Comparison of ENCODE assay signal across 8 mouse cellular contexts in genomic region chr11:120783426-120784063, GRCm38 (mm10). TPM values are rescaled to one million over a fixed set of nuclear protein-coding genes. Genes with fewer than 3 reads are reported as not detected.
DNase-seq lines count a peak whose midpoint lies in the region; ATAC-seq lines count a peak whose summit lies in the region.

No protein-coding gene starts in this region.

- H3K27me3 ChIP-seq in heart, embryonic 14.5 days (ENCODE audit: control insufficient read depth, insufficient read depth, low read length) = no peaks in the 10 kb centered on the region
- no peaks in the 10 kb centered on the region for H3K27me3 ChIP-seq in forebrain, embryonic 14.5 days (replicated peaks; ENCODE audit: control insufficient read depth, insufficient read depth, low read length)
- H3K27me3 ChIP-seq in liver, embryonic 11.5 days (replicated peaks; ENCODE audit: control insufficient read depth, insufficient read depth, low read length) = no peaks in the 10 kb centered on the region
- no peaks in the 10 kb centered on the region for H3K27me3 ChIP-seq in stomach, embryonic 16.5 days (ENCODE audit: control insufficient read depth, insufficient read depth, low read length)

- WGBS in heart, embryonic 14.5 days = 2% methylated on average over 42 of the region's 42 CpGs
- WGBS in forebrain, embryonic 14.5 days = 2% methylated on average over 42 of the region's 42 CpGs
- 2% methylated on average over 42 of the region's 42 CpGs for WGBS in liver, embryonic 11.5 days
- WGBS in stomach, embryonic 16.5 days = 2% methylated on average over 42 of the region's 42 CpGs

- peak overlapping the region; percentile 94 for H3K9ac ChIP-seq in heart, embryonic 14.5 days (ENCODE audit: low read length)
- peak overlapping the region; percentile 91 for H3K9ac ChIP-seq in forebrain, embryonic 14.5 days (ENCODE audit: low read length)
- peak overlapping the region; percentile 96 for H3K9ac ChIP-seq in liver, embryonic 11.5 days (ENCODE audit: low read depth, low read length)
- peak overlapping the region; percentile 89 for H3K9ac ChIP-seq in stomach, embryonic 16.5 days (ENCODE audit: low read length)

- H3K27ac ChIP-seq in heart, embryonic 14.5 days (replicated peaks in 1 of 2; ENCODE audit: control insufficient read depth in 1 of 2, insufficient read depth in 1 of 2, low read depth in 2 of 2, low read length in 2 of 2) = peak overlapping the region in 1 of 2 experiments; percentile 69; a peak in 2 of 4 replicates
- H3K27ac ChIP-seq in forebrain, embryonic 14.5 days (ENCODE audit: low read depth, low read length) = peak overlapping the region; percentile 66
- peak overlapping the region; percentile 89 for H3K27ac ChIP-seq in liver, embryonic 11.5 days (ENCODE audit: low read depth, low read length)
- H3K27ac ChIP-seq in stomach, embryonic 16.5 days (ENCODE audit: low read length) = peak overlapping the region; percentile 68

- H3K36me3 ChIP-seq in heart, embryonic 14.5 days (ENCODE audit: control insufficient read depth, insufficient read depth, low read length) = peaks cover 43% of the 10 kb centered on the region
- H3K36me3 ChIP-seq in forebrain, embryonic 14.5 days (ENCODE audit: control insufficient read depth, insufficient read depth, low read length) = peaks cover 50% of the 10 kb centered on the region
- peaks cover 21% of the 10 kb centered on the region; the same call in 1 of the 2 replicates for H3K36me3 ChIP-seq in liver, embryonic 11.5 days (ENCODE audit: control insufficient read depth, insufficient read depth, low read length)
- peaks cover 5% of the 10 kb centered on the region; the same call in 1 of the 2 replicates for H3K36me3 ChIP-seq in stomach, embryonic 16.5 days (ENCODE audit: control insufficient read depth, insufficient read depth, low read length)

- ATAC-seq in heart, embryonic 14.5 days (ENCODE audit: insufficient number of reproducible peaks, insufficient read depth, low FRiP score, low read depth) = no peak
- ATAC-seq in forebrain, embryonic 14.5 days = peak; percentile 44; the same call in 1 of the 2 replicates
- no peak for ATAC-seq in liver, embryonic 11.5 days (replicated peaks; ENCODE audit: low FRiP score)
- ATAC-seq in stomach, embryonic 16.5 days (ENCODE audit: insufficient read depth, low FRiP score) = peak; percentile 3; the same call in 1 of the 2 replicates

- DNase-seq in heart, postnatal 10 days = no peak
- DNase-seq in R1 (ENCODE audit: low read depth, low spot score) = peak; percentile 32
- DNase-seq in forebrain, embryonic 14.5 days (ENCODE audit: low spot score) = no peak
- DNase-seq in liver, embryonic 11.5 days (ENCODE audit: low spot score) = no peak
- no peak for DNase-seq in embryo, embryonic 11 days
- DNase-seq in B cell, adult 2 months = no peak

- H3K9me3 ChIP-seq in heart, embryonic 14.5 days (ENCODE audit: control insufficient read depth, low read length) = no peaks in the 10 kb centered on the region
- no peaks in the 10 kb centered on the region for H3K9me3 ChIP-seq in forebrain, embryonic 14.5 days (replicated peaks; ENCODE audit: control insufficient read depth, low read length)
- H3K9me3 ChIP-seq in liver, embryonic 11.5 days (ENCODE audit: control insufficient read depth, low read length) = no peaks in the 10 kb centered on the region
- H3K9me3 ChIP-seq in stomach, embryonic 16.5 days (replicated peaks; ENCODE audit: control insufficient read depth, low read length) = no peaks in the 10 kb centered on the region

- intact Hi-C loops in heart, postnatal 10 days (cut with DNase I) = no loop called here

- peak overlapping the region; percentile 89 for H3K4me2 ChIP-seq in heart, embryonic 14.5 days (ENCODE audit: low read length)
- peak overlapping the region; percentile 97 for H3K4me2 ChIP-seq in forebrain, embryonic 14.5 days (ENCODE audit: low read length)
- H3K4me2 ChIP-seq in liver, embryonic 11.5 days = peak overlapping the region; percentile 95
- H3K4me2 ChIP-seq in stomach, embryonic 16.5 days (ENCODE audit: low read depth, low read length) = peak overlapping the region; percentile 89

- H3K4me1 ChIP-seq in heart, embryonic 14.5 days (ENCODE audit: control insufficient read depth in 2 of 2, insufficient read depth in 2 of 2, low read length in 2 of 2) = peaks cover 11 to 12% of the 10 kb centered on the region in 2 experiments
- H3K4me1 ChIP-seq in forebrain, embryonic 14.5 days (ENCODE audit: control insufficient read depth, insufficient read depth, low read length) = peaks cover 11% of the 10 kb centered on the region
- peaks cover 18% of the 10 kb centered on the region for H3K4me1 ChIP-seq in liver, embryonic 11.5 days (replicated peaks; ENCODE audit: control insufficient read depth, insufficient read depth, low read length)
- H3K4me1 ChIP-seq in stomach, embryonic 16.5 days (ENCODE audit: control insufficient read depth, insufficient read depth, low read length) = peaks cover 14% of the 10 kb centered on the region

- H3K4me3 ChIP-seq in heart, embryonic 14.5 days (ENCODE audit: control insufficient read depth in 1 of 2, insufficient read depth in 1 of 2, low read depth in 1 of 2, low read length in 2 of 2) = peak overlapping the region; percentile 81 to 98
- H3K4me3 ChIP-seq in forebrain, embryonic 14.5 days (ENCODE audit: low read depth, low read length) = peak overlapping the region; percentile 94
- peak overlapping the region; percentile 97 for H3K4me3 ChIP-seq in liver, embryonic 11.5 days (ENCODE audit: low read depth, low read length)
- peak overlapping the region; percentile 79 for H3K4me3 ChIP-seq in stomach, embryonic 16.5 days (replicated peaks; ENCODE audit: low read length)

RNA-seq across cellular contexts. Expression of gene Rfng, which starts 0.5 kb away (rescaled TPM):
- 16.0 and 16.7 TPM in 2 replicates for polyA plus RNA-seq in heart, embryonic 14.5 days (2014; fragmentation: Nextera tagmentation; extraction: Ambion mirVana)
- 10 to 100 TPM; 12.2 to 12.5 TPM for total RNA-seq in heart, postnatal 10 days (2021)
- 39.4 and 64.8 TPM in 2 replicates for polyA plus RNA-seq in forebrain, embryonic 14.5 days (2014; fragmentation: Nextera tagmentation; extraction: Ambion mirVana)
- polyA plus RNA-seq in liver, embryonic 11.5 days (2014; fragmentation: Nextera tagmentation; extraction: Ambion mirVana) = 30.3 and 33.4 TPM in 2 replicates
- 41.1 and 43.8 TPM in 2 replicates for polyA plus RNA-seq in stomach, embryonic 16.5 days (2015; fragmentation: Nextera tagmentation; extraction: Ambion mirVana)

RNA-seq across cellular contexts. Expression of gene Gps1, which starts 0.5 kb away (rescaled TPM):
- polyA plus RNA-seq in heart, embryonic 14.5 days (2014; fragmentation: Nextera tagmentation; extraction: Ambion mirVana) = 138 and 151 TPM in 2 replicates
- total RNA-seq in heart, postnatal 10 days (2021) = 10 to 100 TPM; 61.7 to 69.1 TPM
- 348 and 350 TPM in 2 replicates for polyA plus RNA-seq in forebrain, embryonic 14.5 days (2014; fragmentation: Nextera tagmentation; extraction: Ambion mirVana)
- polyA plus RNA-seq in liver, embryonic 11.5 days (2014; fragmentation: Nextera tagmentation; extraction: Ambion mirVana) = 209 and 210 TPM in 2 replicates
- 166 and 167 TPM in 2 replicates for polyA plus RNA-seq in stomach, embryonic 16.5 days (2015; fragmentation: Nextera tagmentation; extraction: Ambion mirVana)

RNA-seq across cellular contexts. Expression of gene Dus1l, which starts 12.7 kb away (rescaled TPM):
- 43.6 and 44.5 TPM in 2 replicates for polyA plus RNA-seq in heart, embryonic 14.5 days (2014; fragmentation: Nextera tagmentation; extraction: Ambion mirVana)
- 10 to 100 TPM; 33.1 to 34.8 TPM for total RNA-seq in heart, postnatal 10 days (2021)
- polyA plus RNA-seq in forebrain, embryonic 14.5 days (2014; fragmentation: Nextera tagmentation; extraction: Ambion mirVana) = 53.5 and 58.6 TPM in 2 replicates
- 132 and 139 TPM in 2 replicates for polyA plus RNA-seq in liver, embryonic 11.5 days (2014; fragmentation: Nextera tagmentation; extraction: Ambion mirVana)
- polyA plus RNA-seq in stomach, embryonic 16.5 days (2015; fragmentation: Nextera tagmentation; extraction: Ambion mirVana) = 60.6 and 69.3 TPM in 2 replicates

RNA-seq across cellular contexts. Expression of gene Hmga1b, which starts 21.0 kb away (rescaled TPM):
- 1.9 and 2.9 TPM in 2 replicates for polyA plus RNA-seq in heart, embryonic 14.5 days (2014; fragmentation: Nextera tagmentation; extraction: Ambion mirVana)
- total RNA-seq in heart, postnatal 10 days (2021) = 10 to 100 TPM; 20.1 to 21.0 TPM
- 3.8 and 3.9 TPM in 2 replicates for polyA plus RNA-seq in forebrain, embryonic 14.5 days (2014; fragmentation: Nextera tagmentation; extraction: Ambion mirVana)
- polyA plus RNA-seq in liver, embryonic 11.5 days (2014; fragmentation: Nextera tagmentation; extraction: Ambion mirVana) = 11.4 and 17.5 TPM in 2 replicates
- polyA plus RNA-seq in stomach, embryonic 16.5 days (2015; fragmentation: Nextera tagmentation; extraction: Ambion mirVana) = 3.9 and 8.1 TPM in 2 replicates

RNA-seq across cellular contexts. Expression of gene Fasn, which starts 40.8 kb away (rescaled TPM):
- polyA plus RNA-seq in heart, embryonic 14.5 days (2014; fragmentation: Nextera tagmentation; extraction: Ambion mirVana) = 29.6 and 32.0 TPM in 2 replicates
- 10 to 100 TPM; 27.4 to 33.8 TPM for total RNA-seq in heart, postnatal 10 days (2021)
- 84.2 and 102 TPM in 2 replicates for polyA plus RNA-seq in forebrain, embryonic 14.5 days (2014; fragmentation: Nextera tagmentation; extraction: Ambion mirVana)
- 71.3 and 80.0 TPM in 2 replicates for polyA plus RNA-seq in liver, embryonic 11.5 days (2014; fragmentation: Nextera tagmentation; extraction: Ambion mirVana)
- 51.9 and 55.3 TPM in 2 replicates for polyA plus RNA-seq in stomach, embryonic 16.5 days (2015; fragmentation: Nextera tagmentation; extraction: Ambion mirVana)

Comparison
In these comparisons a context has a peak if more than half of its experiments do, and no peak if none do; other contexts are left out.
1. ATAC-seq: peak in forebrain, embryonic 14.5 days (single experiment) and stomach, embryonic 16.5 days (single experiment); none in heart, embryonic 14.5 days (single experiment) and liver, embryonic 11.5 days (single experiment).
2. Peak in every context shown above with its lines, with median percentiles within 50 percentile points of each other: H3K4me2 ChIP-seq, H3K4me3 ChIP-seq and H3K9ac ChIP-seq.